Mouse (Mus musculus): ENCODE measurements around the gene Scfd2.

Scfd2 gene

DNA sequence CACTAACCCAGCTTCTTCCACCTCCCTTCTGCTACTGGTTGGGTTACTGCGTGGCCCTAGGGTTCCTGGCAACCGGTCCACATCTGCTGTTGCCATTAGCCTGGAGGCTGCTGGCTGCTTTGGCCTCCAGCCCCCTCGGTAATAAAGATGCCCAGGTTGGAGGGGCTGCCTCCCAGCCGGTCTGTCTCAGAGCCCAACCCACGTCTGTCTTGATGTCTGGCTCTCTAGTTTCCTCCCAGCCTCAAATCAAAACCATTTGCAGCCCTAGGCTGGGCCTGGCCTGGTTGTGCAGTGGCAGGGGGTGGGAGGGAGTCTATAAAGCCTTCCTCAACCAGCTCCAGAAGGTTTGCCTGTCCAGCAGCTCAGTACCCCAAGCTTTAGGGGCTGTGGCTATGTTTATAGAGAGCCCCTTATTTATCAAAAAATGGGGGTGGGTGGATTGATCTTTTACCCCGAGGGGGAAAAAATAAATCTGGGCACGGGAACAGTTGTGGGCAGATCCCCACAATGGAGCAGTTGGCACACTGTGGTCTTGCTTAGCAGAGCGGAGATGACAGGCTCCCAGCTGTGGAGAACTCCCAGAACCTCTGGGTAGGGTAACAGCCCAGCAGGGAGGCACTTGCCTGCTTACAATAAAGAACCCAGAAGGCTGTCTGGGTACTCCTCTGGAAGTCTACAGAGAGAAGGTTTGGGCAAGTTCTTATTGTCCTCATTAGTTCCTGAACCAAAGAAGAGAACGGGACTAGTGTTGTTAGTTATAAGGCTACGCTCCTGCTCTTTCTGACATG lies 329.8 kb downstream of the Scfd2 start:
- DNase-seq (ENCODE audit: low spot score): no peak

DNA sequence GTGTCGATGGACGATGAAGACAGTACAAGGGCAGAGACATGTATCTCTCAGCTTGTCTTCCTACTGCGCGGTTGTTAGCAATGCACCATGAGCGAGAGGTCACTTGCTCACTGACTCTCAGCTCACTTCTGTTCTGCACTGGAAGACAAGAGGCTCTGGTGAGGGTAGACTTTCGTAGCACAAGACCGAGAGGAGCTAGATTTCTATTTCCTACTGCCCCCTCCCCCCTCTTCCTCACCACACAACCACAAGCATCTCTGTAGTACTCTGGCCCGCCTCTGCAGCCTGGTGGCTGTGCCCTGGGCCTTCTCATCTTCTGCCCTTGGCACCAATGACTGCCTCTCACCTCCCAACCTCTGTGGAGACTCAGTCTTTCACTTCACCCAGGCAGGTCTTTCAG lies 331.1 kb downstream of the Scfd2 start:
- no peak for DNase-seq (ENCODE audit: low spot score)

DNA sequence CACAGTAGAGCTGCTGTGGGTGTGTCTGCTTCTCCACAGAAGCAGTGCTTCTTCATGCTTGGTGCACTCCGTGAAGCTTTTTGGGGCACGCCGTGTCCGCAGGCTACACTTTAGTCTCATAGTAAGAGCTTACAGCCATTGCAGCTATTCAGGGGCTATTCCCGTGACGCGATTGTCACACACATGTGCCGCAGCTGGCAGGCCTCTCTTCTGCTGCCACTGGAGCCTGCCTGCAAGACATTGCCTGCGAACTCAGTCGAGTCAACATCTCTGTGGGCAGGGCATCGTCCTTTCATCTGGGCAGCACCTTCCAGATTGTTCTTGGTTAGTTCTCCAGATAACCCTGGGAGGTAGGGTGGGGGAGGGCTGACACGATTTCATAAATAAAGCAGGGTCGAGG lies 331.8 kb downstream of the Scfd2 start:
- DNase-seq (ENCODE audit: low spot score): no peak

DNA sequence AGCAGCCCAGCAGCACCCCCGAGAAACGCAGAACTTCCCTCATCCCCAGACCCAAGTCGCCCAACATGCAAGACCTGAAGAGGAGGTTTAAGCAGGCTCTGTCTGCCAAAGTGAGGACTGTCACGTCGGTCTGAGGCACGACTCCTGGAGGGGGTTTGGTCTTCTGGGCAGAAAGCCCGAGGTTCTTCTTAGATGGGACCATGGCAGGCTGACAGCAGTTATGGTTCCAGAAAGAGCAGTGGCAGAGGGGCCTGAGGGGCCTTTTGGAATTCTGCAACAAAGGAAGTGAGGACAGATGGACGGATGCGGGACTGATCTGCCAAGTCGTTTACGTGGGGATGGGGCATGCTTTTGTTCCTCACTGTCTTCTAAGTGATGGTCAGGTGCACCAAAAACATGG lies 333.1 kb downstream of the Scfd2 start:
- DNase-seq (ENCODE audit: low spot score): no peak

DNA sequence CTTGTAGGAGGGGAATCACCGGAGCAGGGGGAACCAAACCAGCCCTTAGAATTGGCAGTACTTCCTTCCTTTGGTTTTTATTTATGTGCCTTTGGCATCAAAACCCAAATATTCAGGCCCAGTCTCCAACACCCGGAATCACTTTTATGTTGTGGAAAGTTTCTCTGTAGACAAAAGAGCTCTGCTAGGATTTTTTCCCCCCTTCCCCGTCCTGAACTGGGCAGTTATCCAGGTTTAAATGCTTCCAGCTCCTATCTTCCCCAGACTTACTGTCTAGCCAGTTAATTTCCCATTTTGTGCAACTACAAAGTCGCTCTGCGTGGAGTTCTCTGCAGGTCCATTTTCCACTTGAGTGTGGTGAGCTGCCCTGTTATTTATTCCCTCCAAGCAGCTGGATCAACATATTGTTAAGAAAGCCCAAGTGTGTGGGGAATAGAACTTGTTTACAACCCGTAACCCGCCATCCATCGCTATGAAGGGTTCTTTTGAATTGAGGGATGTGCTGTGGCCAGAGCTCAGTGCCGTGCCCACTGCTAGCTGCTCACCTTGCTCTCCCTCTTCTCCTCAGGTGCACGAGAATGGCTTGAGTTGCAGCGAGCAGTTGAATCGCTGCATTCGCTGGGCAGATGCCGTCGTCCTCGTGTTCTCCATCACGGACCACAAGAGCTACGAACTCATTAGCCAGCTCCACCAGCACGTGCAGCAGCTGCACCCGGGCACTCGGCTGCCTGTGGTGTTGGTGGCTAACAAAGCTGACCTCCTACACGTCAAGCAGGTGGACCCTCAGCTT lies 333.8 kb downstream of the Scfd2 start:
- DNase-seq (ENCODE audit: low spot score): no peak

DNA sequence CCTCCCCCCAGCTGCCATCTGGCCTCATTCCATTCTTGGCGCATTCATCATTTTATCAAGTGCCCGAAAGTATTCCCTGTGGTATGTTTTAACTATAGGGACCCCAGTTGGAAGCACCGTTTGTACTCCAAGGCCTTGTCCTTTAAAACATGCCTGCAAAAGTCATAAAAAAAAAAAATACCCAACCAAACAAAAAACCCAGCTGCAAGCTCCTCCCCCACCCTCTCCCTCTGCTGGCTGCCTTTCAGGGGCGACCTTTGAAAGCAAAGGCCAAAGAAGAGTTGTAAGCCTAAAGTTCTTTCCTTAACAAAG lies 335.3 kb downstream of the Scfd2 start:
- DNase-seq (ENCODE audit: low spot score): no peak

DNA sequence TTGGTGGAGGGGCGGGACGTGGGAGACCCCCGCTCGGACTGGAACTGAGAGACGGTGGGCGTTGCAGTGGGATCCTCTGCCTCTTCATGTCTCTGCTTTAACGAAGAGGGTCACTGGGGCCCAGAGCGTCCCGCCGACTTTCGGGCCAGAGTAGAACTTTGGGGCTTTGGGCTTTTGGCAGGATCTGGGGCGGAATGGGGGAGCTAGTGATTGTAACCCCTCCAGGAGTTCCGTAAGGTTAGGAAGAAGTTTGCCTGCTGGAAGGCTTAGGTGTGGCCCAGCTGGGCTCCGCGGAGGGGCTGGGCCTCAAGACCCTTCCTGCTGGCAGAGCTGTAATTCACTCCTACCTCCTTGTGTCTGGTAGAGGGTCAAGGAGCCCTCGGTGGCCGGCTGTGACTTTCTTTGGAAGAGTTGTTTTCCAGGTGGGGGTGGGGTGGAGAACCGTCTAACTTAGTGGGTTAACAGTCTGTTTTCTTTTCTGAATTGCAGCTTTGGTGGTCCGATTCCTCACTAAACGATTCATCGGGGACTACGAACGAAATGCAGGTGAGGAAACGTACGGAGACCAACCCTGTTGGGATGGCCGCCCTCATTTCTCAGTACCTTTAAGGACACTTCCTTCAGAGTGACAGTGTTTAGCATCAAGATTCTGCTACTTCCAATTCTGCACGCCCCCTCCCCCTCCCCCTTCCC lies 335.8 kb downstream of the Scfd2 start:
- DNase-seq (ENCODE audit: low spot score): no peak

DNA sequence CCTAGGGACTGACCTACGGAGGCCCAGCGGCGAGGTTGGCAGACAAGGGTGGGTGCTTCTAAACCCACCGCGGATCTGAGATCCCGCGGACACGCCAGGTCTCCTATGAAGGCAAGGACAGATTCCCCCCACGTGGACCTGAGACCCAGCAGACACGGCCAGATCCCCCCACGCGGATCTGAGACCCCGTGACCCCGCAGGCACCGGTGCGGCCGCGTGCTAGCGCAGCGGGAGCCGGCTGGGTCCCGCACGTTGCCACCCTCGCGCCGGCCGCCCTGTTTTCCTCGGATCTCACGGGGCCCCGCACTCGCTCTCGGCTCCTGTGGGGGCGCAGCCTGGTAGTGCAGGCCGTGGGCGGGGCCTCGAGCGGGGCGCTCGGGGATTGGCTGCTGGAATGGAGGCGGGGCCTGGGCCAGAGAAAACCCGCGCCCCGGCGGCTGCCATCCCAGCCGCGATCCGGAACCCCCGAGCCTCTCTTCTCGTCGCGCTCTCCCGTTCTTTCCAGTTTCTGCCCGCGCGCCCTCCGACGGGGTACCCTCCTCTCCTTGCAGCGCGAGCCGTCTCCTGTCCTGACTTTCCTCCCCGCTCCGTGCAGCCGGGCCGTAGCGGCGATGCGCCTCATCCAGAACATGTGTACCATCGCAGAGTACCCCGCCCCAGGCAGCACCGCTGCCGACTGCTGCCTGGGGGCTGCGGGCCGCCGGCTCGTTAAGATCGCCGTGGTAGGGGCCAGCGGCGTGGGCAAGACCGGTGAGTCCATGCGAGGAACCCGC lies 336.5 kb downstream of the Scfd2 start, which contains the start of gene Rasl11b:
Gene Rasl11b (plus strand): TSS at position 446 of the 773 bp plus-strand sequence.
- DNase-seq (ENCODE audit: low spot score): peak; percentile 94

DNA sequence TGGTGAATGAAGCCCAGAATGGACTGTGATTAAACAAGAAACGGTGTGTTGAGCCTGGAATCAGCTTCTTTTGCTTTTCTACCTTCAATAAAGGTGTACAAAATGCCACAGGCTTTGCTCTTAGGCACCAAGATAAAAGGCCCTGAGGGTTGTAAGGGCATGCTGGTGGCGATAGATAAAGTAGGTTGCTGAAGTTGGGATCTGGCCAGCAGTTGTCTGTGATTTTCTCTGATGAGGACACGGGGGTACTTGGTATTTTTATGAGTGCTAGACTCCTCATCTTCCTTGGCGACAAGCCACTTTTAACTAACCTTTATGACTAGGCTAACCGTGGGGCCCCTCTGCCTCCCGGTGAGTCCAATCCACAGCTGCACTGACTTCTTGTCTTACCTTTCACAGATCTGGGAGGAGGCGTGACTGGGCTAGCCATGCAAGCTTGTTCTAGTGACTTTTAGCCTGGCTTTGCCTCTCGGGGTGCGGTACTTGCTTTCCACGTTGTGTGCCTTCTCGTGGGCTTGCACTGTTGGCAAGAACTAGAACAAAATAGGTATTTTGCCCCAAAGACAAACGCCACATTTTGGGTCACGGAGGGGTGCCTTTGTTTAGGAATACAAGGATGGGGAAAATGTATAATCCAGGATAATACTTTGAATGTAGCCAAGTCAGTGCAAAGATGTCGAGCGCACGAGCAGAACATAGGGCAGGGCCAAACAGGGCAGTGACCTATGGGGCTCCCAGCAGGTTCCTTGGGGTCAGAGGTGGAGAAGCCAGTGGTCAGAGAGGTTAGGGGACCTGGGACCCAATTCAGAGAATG lies 337.3 kb downstream of the Scfd2 start:
- DNase-seq (ENCODE audit: low spot score): no peak

DNA sequence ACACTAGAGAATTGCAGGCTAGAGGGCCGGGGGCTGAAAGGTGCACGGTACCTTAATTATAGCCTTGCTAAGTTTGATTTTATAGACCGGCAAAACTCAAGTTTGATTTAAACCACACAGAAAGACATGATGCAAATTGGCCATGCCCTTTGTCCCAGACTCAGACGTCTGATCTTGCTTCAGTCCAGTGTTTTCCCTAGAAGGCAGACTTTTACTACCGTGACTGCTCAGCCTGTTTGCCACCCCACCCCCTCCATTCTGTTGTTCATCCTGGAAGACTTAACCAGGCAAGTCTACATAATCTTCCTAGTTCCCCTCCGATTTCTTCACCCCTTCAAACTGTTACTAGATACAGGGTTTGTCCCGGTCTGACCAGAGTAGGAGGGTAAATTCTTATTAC lies 337.9 kb downstream of the Scfd2 start:
- no peak for DNase-seq (ENCODE audit: low spot score)

DNA sequence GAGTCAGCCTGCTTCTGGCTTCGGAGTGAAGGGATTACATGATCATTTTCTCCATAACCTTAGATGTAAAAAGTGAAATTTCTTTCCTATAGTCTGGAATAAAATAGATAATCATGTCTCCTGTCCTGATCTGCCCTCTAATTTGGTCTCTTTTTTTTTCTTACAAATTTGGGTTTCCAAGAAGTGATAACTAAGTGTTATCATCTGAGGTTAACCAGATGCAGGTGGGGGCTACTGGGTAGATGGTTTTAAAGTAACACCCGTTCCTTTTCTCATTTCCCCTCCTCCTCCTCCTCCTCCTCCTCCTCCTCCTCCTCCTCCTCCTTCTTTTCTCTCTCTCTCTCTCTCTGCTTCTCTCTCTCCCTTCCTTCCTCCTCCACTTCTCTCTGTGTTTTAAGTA lies 338.6 kb downstream of the Scfd2 start:
- no peak for DNase-seq (ENCODE audit: low spot score)

DNA sequence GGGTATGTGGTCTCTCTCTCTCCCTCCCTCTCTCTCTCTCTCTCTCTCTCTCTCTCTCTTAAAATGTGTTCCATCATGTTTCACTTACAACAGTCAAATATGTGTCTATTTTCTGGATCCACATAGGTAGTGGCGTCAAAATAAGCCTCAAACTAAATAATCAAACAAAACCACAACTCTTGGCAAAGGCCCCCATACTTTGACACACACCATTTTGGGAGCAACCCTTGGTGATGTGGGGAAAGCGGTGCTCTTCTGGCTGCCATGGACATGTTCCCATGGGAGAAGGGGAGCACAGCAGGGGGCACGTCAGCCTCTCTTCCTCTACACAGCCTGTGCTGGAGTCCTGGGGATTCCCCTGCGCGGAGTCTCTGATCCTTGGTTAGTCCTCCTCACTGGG lies 340.6 kb downstream of the Scfd2 start:
- DNase-seq (ENCODE audit: low spot score): no peak

DNA sequence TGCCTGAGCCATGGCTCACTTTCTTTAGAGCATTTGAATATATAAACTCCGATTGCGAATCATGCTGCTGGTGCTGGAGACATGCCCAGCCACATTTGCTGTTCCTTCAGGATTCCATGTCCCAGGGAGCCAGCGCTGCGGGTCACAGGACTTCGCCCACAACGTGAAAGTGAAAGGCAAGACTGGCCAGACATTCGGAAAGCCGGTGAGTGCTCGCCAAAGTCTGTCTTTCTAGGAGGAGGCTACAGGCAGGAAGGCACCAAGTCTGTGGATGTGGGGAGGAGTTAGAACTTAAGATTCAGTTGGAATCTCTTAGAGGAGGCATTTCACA lies 341.4 kb downstream of the Scfd2 start:
- no peak for DNase-seq (ENCODE audit: low spot score)

DNA sequence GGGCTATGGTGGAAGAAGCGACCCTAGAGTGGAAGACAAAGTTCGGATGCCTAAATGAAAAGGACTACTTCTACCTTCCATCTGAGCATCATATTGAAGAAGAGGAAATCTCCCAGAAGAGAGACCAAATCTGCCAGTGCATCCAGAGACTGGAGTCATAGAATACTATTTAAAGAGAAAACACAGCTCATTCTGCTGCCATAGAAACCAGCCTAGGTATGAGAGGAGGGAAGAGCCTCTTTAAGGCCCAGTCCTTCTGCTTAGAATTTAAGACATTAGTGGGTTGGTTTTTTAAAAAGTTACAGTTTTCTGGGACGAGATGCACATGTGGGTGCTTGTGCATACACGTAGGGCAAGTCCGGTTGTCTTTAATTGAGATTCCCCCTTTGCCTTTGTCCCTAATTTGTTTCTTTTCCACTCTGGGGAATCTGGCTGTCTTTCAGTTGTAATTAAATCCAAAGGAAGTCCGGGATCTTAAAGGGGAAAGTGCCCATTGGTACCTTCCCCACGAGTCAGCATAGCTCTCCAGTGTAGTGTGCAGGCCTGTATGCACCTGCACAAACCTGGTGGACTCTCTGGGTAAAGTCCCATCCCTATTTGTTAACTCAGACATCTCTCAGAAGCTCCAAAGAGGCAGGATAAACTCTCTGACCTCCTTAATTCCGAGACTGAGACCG lies 341.9 kb downstream of the Scfd2 start:
- no peak for DNase-seq (ENCODE audit: low spot score)

DNA sequence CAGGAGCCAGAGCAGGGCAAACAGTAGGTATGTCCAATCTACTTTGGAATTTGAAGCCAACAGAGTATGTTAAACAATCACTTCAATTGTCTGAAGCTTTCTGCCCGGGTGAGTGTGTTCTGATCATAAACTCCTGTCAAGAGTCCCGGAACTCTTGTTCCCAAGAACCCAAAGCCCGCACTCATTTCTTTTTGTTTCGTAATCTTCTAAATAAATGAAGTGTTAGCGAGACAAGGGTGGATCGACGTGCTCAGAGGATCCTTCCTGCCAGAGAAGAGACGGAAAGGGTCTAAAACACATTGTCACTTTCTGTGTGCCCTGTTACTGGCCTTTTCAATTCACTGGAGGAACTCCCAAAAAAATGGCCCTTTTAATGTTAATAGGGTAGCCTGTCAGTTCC lies 342.7 kb downstream of the Scfd2 start:
- no peak for DNase-seq (ENCODE audit: low spot score)

DNA sequence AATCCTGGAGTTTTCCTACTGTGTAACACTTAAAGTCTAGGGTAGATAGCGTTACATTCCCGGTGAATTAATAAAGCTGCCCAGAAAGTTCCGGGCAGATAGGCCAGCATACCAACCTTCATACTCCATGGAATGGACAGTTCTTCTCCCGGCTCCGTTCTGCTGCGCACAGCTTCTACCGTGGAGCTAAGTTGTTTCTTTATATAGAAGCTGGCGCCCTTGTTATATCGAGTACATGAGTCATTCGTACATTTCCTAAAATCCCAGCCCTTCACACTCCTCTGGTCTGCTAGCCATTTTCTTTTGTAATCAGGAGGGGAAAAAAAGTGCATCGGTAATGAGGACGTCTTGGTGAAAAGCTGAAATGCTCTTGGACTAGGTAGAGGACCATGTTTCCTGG lies 343.5 kb downstream of the Scfd2 start:
- DNase-seq (ENCODE audit: low spot score): no peak

DNA sequence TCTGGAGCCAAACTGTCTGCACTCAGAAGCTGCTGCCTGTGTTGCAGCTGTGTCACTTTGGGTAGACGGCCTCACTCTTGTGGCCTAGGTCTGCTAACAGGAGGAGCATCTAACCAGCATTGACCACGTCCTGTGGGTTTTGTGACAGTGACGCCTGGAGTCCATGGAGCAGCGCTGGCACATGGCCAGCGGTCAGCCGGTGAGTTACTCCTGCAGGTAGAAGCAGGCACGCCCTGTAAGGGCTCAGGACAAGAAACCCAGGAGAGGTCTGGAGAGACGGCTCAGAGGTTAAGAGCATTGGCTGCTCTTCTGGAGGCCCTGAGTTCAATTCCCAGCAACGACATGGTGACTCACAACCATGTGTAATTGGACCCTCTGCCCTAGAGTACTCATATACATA lies 347.0 kb downstream of the Scfd2 start:
- DNase-seq (ENCODE audit: low spot score): no peak

DNA sequence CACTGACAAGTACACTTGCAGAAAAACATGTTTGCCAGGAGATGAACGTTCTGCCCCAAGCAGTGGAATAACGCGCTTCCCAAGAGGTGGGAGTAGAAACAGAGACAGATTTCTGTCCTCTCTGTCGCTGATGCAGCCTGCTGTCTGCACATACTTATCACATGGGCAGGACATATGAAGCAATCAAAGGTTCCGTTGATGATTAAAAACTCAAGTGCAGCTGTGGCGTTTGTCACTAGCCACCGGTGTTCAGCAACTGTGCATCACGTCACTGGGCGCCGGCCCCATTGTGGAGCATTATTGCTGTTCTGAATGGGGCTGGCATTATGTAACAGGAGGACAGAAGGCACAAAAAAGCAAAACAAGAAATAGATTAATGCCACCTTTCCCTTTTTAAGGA lies 348.4 kb downstream of the Scfd2 start:
- peak; percentile 49 for DNase-seq (ENCODE audit: low spot score)

DNA sequence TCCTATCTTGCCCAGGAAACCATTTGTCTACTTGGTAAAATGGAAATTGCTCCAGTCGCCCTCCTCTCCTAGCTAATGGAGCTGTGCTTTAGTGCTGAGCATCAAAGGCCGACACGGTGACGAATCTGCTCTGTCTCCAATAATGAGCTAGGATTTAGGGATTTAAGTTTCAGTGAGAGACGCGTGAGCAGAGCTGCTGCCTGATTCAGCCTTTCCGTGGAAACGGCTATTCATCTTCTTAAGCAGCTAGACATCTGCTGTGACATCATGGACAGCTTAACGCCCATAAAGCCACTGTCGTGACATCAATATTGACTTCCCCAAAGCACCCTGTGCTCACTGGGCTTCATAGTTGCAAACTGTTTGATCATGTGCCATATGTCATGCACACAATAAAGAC lies 351.3 kb downstream of the Scfd2 start:
- DNase-seq (ENCODE audit: low spot score): no peak

DNA sequence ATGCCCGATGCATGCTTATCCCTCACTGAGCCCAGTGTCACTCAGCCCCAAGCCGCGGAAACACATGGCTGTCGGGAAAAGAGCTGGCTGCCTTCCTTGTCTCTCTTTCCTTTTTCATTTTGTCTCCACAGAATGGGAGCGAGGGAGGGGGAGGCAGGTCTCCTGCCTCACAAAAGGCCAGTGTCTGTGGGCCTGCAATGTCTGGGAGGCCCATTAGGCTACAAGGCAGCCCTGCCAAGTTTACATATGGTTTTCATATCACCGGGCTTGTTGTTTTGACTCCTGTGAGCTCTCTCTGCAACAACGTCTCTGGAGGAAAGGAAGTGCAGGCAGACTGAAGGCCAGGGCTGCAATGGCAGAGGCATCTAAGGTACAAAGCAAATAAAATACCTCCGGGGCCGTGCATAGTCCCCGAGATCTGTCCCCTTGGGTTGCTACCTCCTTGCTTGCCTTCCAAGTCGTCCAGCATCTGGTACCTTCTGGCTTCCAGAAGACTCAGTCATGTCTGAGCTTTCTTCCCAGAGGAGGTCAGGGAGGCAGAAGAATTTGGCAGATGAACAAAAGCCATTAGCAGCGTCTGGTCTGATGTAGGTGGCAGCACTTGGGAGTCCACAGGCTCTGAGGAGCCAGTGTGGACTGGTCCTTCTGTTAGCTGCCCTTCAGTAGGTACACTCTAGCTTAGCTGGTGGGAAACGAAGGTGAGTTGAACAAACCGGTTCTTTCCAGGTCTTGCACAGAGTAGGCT lies 355.9 kb downstream of the Scfd2 start:
- DNase-seq (ENCODE audit: low spot score): peak; percentile 25
